8 mouse cellular contexts compared by ENCODE assay signal in the genomic region with DNA sequence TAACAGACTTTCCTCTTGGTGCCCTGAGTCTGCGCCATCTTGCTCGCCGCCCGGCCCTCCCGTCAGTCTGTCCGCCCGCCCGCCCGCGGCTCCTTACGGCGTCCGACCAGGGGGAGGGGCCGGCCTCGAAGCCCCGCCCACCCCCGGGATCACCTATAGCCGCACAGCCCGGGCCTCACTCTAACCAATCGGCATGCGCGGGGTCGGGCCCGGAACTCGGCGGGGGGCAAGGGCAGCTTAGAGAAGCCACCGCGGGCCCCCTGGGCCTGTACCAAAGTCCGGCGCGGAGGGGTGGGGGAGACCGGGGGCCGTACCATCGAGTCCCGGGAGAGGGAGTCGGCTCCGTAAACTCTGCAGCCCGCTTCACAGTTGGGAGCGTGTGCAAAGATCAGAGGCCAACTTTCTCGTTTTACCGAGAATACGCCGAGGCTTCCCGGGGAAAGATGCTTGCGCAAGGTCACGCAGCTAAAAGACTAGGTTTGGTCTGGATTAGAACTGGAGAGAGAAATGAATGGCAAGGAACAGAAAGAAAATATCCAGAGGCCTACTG. TPM values are rescaled to one million over a fixed set of nuclear protein-coding genes. Genes with fewer than 3 reads are reported as not detected.
A peak's percentile ranks its signal among the peaks of the same experiment; 100 is the strongest.
DNase-seq lines count a peak whose midpoint lies in the region; ATAC-seq and TF ChIP-seq lines count a peak whose summit lies in the region.

A gene (minus strand): TSS at position 122 of the 550 bp plus-strand sequence.

- WGBS in hindbrain, embryonic 13.5 days: 1% methylated on average over 46 of the region's 46 CpGs

- in situ Hi-C loops in Patski (cut with MboI; ENCODE audit: low pct_unique_long_range_greater_than_20kb): loop anchor here (5.0 kb wide), 1 partner anchor 45 kb away; no protein-coding TSS in a partner anchor

- CTCF ChIA-PET in Patski (lab: Charles Lee): interaction anchor here (1.2 to 1.4 kb wide), 2 partner anchors 10 to 66 kb away, joined by 3 to 4 read pairs; no protein-coding TSS in a partner anchor

- ATAC-seq in Patski: peak; percentile 91
- ATAC-seq in hindbrain, embryonic 13.5 days (ENCODE audit: low FRiP score): peak; percentile 99

- peak; percentile 47 for DNase-seq in Patski (ENCODE audit: low read depth, low spot score)
- DNase-seq in cerebellum, postnatal 14 days: peak; percentile 99
- peak; percentile 93 to 94 for DNase-seq in frontal cortex, postnatal 14 days (ENCODE audit: low spot score in 2 of 2)
- DNase-seq in layer of hippocampus, postnatal 25 days (ENCODE audit: extremely low spot score in 1 of 2, low spot score in 1 of 2): peak; percentile 84 to 90
- DNase-seq in lung, postnatal 25 days (ENCODE audit: low spot score): peak; percentile 98
- peak; percentile 99 for DNase-seq in retina, embryonic 14.5 days (ENCODE audit: low spot score)
- DNase-seq in thymus, postnatal 4 days: peak; percentile 98

- H3K4me3 ChIP-seq in hindbrain, embryonic 13.5 days: peak within 1 kb of the TSS; percentile 77

- H3K4me2 ChIP-seq in hindbrain, embryonic 13.5 days: peak within 1 kb of the TSS; percentile 77

- POLR2A ChIA-PET in Patski (lab: Charles Lee): interaction anchor here (1.0 to 1.2 kb wide), 2 partner anchors 12 to 34 kb away, joined by 3 to 4 read pairs; no protein-coding TSS in a partner anchor

- H3K27ac ChIP-seq in hindbrain, embryonic 13.5 days: peak within 1 kb of the TSS; percentile 84

- H3K4me1 ChIP-seq in hindbrain, embryonic 13.5 days (replicated peaks): peaks cover 20% of the 10 kb centered on the region

- peaks cover 18% of the 10 kb centered on the region for H3K36me3 ChIP-seq in hindbrain, embryonic 13.5 days

- no peaks in the 10 kb centered on the region for H3K27me3 ChIP-seq in Patski
- H3K27me3 ChIP-seq in hindbrain, embryonic 13.5 days: no peaks in the 10 kb centered on the region

- no peak for TF ChIP-seq CTCF in Patski (IDR thresholded peaks at IDR 0.05)

- H3K9me3 ChIP-seq in hindbrain, embryonic 13.5 days: no peaks in the 10 kb centered on the region

- peak within 1 kb of the TSS; percentile 87 for H3K9ac ChIP-seq in hindbrain, embryonic 13.5 days

RNA-seq across cellular contexts. Expression of the gene that starts here (rescaled TPM):
- 59.7 TPM for polyA plus RNA-seq in Patski (2021)
- polyA plus RNA-seq in hindbrain, embryonic 13.5 days (2015; fragmentation: Nextera tagmentation; extraction: Ambion mirVana): 111 and 113 TPM in 2 replicates
- 10 to 100 TPM; 37.0 to 48.7 TPM for total RNA-seq in layer of hippocampus, postnatal 25 days (2021)

Comparison
In these comparisons a context has a peak if more than half of its experiments do, and no peak if none do; other contexts are left out.
1. Peak in every context shown above with its lines: DNase-seq, ATAC-seq, H3K4me3 ChIP-seq and H3K27ac ChIP-seq.
2. DNase-seq: peak in every context shown above with its lines; median percentile 99 in cerebellum, postnatal 14 days; 99 in retina, embryonic 14.5 days; 98 in lung, postnatal 25 days; 98 in thymus, postnatal 4 days; 94 in frontal cortex, postnatal 14 days; 87 in layer of hippocampus, postnatal 25 days; 47 in Patski.